Mouse (Mus musculus) liver, postnatal 0 days (tissue): ENCODE measurements around the gene Smyd5.

Experiments
- CTCF ChIP-seq: sonication (generic); IDR thresholded peaks from 2 replicates; pipeline ENCODE4 v1.5.1; 2016; ENCODE audit warnings: antibody characterized with exemption, low read depth
- EP300 ChIP-seq: IDR thresholded peaks from 2 replicates; pipeline ENCODE4 v1.6.1; 2016; ENCODE audit warnings: antibody characterized with exemption, low read depth, mild to moderate bottlenecking

GRCm38 (mm10) chr6:85472542-85472941 is 40.8 kb downstream of the Smyd5 start:
- TF ChIP-seq CTCF (no peak), EP300 (no peak)
